Mouse (Mus musculus) testis, adult 2 months (tissue): Measurements from ENCODE around the gene Irf8.

ENCODE experiments used
- CTCF ChIP-seq: fragments of 200-500 bp; IDR thresholded peaks from 2 replicates; pipeline ENCODE4 v1.5.1; 2012; ENCODE audit warnings: low read depth, mild to moderate bottlenecking, inconsistent platforms, low read length, moderate library complexity; ENCODE audit not compliant: control insufficient read depth, insufficient read depth, insufficient replicate concordance
- POLR2A ChIP-seq: fragments of 200-500 bp; IDR thresholded peaks from 2 replicates; pipeline ENCODE4 v1.6.1; 2012; ENCODE audit warnings: low read depth, mild to moderate bottlenecking, inconsistent platforms, low read length, moderate library complexity; ENCODE audit not compliant: control insufficient read depth

DNA sequence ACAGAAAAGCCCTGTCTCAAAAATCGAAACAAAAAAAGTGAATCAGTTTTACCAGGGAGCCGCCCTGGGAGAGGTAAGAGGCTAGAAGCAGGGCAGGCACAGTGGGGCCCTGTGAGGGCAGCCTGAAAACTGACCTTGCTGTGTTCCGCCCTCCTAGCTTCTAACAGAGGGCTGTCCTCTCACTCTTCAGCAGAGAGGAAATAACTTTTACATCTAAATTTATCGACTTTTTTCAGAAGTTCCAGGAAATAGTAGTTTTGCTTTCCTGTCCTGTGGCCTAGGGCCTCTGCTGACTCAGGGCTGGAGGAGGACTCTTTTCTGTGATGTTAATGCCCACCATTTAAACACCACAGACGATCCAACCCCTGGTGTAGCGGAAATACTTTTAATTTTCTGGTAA, 21.0 kb upstream of the Irf8 start:
- TF ChIP-seq POLR2A: no peak
- no peak for TF ChIP-seq CTCF
